Mouse (Mus musculus): ENCODE measurements around the gene Cbx8.

DNA sequence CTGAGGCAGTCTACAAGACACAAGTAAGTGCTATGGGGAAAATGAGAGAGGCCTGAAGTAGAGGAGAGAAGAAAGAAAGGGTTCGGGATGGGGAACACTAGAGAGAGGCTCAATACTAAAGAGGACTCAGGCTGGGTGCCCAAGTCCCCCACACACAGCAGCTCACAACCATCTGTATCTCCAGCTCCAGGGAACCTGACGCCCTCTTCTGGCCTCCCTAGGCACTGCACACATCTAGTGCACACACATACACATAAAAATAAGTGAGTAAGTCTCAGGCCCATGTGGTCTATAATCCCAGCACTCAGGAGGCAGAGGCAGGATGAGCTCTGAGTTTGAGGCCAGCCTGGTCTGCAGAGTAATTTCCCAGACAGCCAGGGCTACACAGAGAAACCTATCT is 39.9 kb downstream of the Cbx8 start:
- TF ChIP-seq CTCF (IDR thresholded peaks at IDR 0.05; ENCODE audit: extremely low read depth, insufficient read depth, low read length) (no peak), POLR2A (IDR thresholded peaks at IDR 0.05; ENCODE audit: extremely low read depth, insufficient read depth, low read length) (no peak)
